Mouse (Mus musculus): Measurements from ENCODE around the gene Olfr1129. TPM values are rescaled to one million over a fixed set of nuclear protein-coding genes. Genes with fewer than 3 reads are reported as not detected.

Gene Olfr1129
- polyA plus RNA-seq (2012; rRNA removed): not detected in 2 replicates

DNA sequence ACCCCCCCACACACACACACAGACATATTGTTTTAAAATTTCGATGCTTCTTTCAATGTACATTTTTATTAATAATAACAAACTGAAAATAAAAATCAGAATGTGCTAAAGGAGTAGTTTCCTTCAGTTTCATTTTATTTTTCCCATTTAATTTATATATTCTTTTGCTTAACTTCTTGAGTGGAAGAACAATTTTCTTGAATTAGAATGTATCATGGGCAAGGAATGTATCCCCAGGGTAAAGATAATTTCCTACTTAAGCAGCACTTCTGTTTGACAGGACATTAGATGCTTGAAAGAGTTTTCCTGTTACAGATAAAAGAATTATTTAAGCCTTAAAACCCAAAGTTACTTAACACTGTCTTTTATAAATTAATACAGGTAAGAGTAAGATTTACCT, at the start of gene Olfr1129:
Olfr1129 (plus strand) TSS at position 301 of the 400 bp plus-strand sequence.

DNA sequence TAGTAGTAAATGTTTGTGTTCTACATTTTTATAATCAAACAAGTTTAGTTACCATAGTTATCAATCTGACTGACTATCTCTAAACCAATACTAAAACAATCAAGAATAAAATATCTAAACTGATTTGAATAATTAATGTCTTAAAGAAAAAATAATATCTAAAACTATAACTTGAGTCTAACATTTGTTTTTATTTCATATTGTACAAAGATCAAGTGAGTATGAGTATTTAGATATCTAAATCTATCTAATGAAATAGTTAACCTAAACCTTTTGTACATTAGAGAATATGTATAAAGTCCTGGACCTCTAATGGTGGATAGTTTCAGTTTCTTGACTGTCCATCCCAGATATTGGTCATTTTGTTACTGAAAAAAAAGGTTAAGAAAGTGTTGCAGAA, 42.2 kb upstream of the Olfr1129 start, which contains the start of gene Olfr153:
Olfr153 (plus strand) TSS at position 301 of the 400 bp plus-strand sequence.

DNA sequence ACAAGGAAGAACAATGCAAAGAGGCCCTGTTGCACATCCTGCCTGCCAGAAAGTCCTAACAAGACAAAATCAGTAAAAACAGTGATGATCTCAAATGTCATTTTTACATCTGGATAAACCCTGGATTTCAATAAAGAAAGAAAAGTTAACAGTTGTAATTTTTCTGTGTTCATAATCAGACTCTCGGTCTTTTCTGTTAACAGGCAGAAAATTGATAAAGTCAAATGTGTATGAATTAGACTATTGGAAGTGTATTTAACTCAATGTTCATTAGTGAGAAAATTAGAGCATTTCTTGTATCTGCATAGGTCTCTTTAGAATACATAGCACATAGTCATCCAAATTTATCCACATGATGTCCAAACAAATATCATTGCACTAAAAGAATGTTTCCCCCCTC, 28.3 kb upstream of the Olfr1129 start, which contains the start of gene Olfr1128:
Olfr1128 (minus strand) TSS at position 101 of the 400 bp plus-strand sequence.

GRCm38 (mm10) chr2:87605912-87606311, 32.2 kb downstream of the Olfr1129 start, which contains the start of gene Olfr1130:
Gene Olfr1130, plus strand, starts transcription at chr2:87606212.

GRCm38 (mm10) chr2:87626804-87627203, 53.1 kb downstream of the Olfr1129 start, which contains the start of gene Olfr1131:
Gene Olfr1131, plus strand, starts transcription at chr2:87627104.

Other genes starting within 250 kb of the Olfr1129 start
- gene Olfr1120, start 219.1 kb upstream of the Olfr1129 start, polyA plus RNA-seq (2012; rRNA removed): not detected in 2 replicates
- gene Olfr1121, start 204.0 kb upstream of the Olfr1129 start, polyA plus RNA-seq (2012; rRNA removed): not detected in 2 replicates
- not detected in 2 replicates for gene Olfr1122, start 188.1 kb upstream of the Olfr1129 start, polyA plus RNA-seq (2012; rRNA removed)
- not detected in 2 replicates for gene Olfr1123, start 157.3 kb upstream of the Olfr1129 start, polyA plus RNA-seq (2012; rRNA removed)
- not detected in 2 replicates for gene Olfr1124, start 143.6 kb upstream of the Olfr1129 start, polyA plus RNA-seq (2012; rRNA removed)
- gene Olfr1126, start 119.9 kb upstream of the Olfr1129 start, polyA plus RNA-seq (2012; rRNA removed): not detected in 2 replicates
- gene Pramel7, start 76.8 kb upstream of the Olfr1129 start, polyA plus RNA-seq (2012; rRNA removed): not detected in 2 replicates
- gene Pramel6, start 67.3 kb upstream of the Olfr1129 start, polyA plus RNA-seq (2012; rRNA removed): not detected in 2 replicates
- gene Olfr153, start 42.1 kb upstream of the Olfr1129 start, polyA plus RNA-seq (2012; rRNA removed): not detected in 2 replicates
- gene Olfr1128, start 28.4 kb upstream of the Olfr1129 start, polyA plus RNA-seq (2012; rRNA removed): not detected in 2 replicates
- not detected in 2 replicates for gene Olfr1130, start 32.3 kb downstream of the Olfr1129 start, polyA plus RNA-seq (2012; rRNA removed)
- not detected in 2 replicates for gene Olfr1131, start 53.2 kb downstream of the Olfr1129 start, polyA plus RNA-seq (2012; rRNA removed)
- gene Olfr1132, start 63.6 kb downstream of the Olfr1129 start, polyA plus RNA-seq (2012; rRNA removed): not detected in 2 replicates
- not detected in 2 replicates for gene Olfr1133, start 73.5 kb downstream of the Olfr1129 start, polyA plus RNA-seq (2012; rRNA removed)
- not detected in 2 replicates for gene Olfr1134, start 84.6 kb downstream of the Olfr1129 start, polyA plus RNA-seq (2012; rRNA removed)
- gene Olfr1135, start 99.8 kb downstream of the Olfr1129 start, polyA plus RNA-seq (2012; rRNA removed): not detected in 2 replicates
- gene Olfr1136, start 120.0 kb downstream of the Olfr1129 start, polyA plus RNA-seq (2012; rRNA removed): not detected in 2 replicates
- not detected in 2 replicates for gene Olfr1137, start 139.3 kb downstream of the Olfr1129 start, polyA plus RNA-seq (2012; rRNA removed)
- gene Olfr1138, start 166.1 kb downstream of the Olfr1129 start, polyA plus RNA-seq (2012; rRNA removed): not detected in 2 replicates
- gene Olfr1140, start 169.8 kb downstream of the Olfr1129 start, polyA plus RNA-seq (2012; rRNA removed): 0.11 TPM in 1 of 2 replicates, not detected in the other
- not detected in 2 replicates for gene Olfr1141, start 180.1 kb downstream of the Olfr1129 start, polyA plus RNA-seq (2012; rRNA removed)
- gene Olfr152, start 205.6 kb downstream of the Olfr1129 start, polyA plus RNA-seq (2012; rRNA removed): not detected in 2 replicates
- not detected in 2 replicates for gene Olfr1143, start 226.7 kb downstream of the Olfr1129 start, polyA plus RNA-seq (2012; rRNA removed)
- gene Olfr1145, start 235.9 kb downstream of the Olfr1129 start, polyA plus RNA-seq (2012; rRNA removed): not detected in 2 replicates